Mouse (Mus musculus) liver, adult 2 months (tissue): Measurements from ENCODE around the gene Med27. TPM values are rescaled to one million over a fixed set of nuclear protein-coding genes. Genes with fewer than 3 reads are reported as not detected.

ENCODE experiments used
- DNase-seq: peaks from one replicate; pipeline ENCODE4 v3.0.0-alpha.2; 2011; ENCODE audit warnings: low read depth, low spot score; ENCODE audit errors: extremely low read depth
- H3K27ac ChIP-seq: fragments of 200-500 bp; replicated peaks from 2 replicates; pipeline ENCODE4 v1.5.1; 2012; ENCODE audit warnings: low read depth, mild to moderate bottlenecking, control low read depth, inconsistent platforms, low read length; ENCODE audit not compliant: insufficient read depth
- H3K27me3 ChIP-seq: fragments of 200-500 bp; 2 replicates; pipeline ENCODE4 v1.6.1; 2012; ENCODE audit warnings: mild to moderate bottlenecking, moderate library complexity, low read length, inconsistent platforms; ENCODE audit not compliant: control insufficient read depth, insufficient read depth
- H3K36me3 ChIP-seq: fragments of 200-500 bp; 2 replicates; pipeline ENCODE4 v1.6.1; 2012; ENCODE audit warnings: low read length, inconsistent platforms; ENCODE audit not compliant: control insufficient read depth, insufficient read depth
- H3K4me1 ChIP-seq: fragments of 200-500 bp; 2 replicates; pipeline ENCODE4 v1.6.1; 2011; ENCODE audit warnings: low read length; ENCODE audit not compliant: control insufficient read depth, insufficient read depth
- H3K4me3 ChIP-seq: fragments of 200-500 bp; 2 replicates; pipeline ENCODE4 v1.5.1; 2011; ENCODE audit warnings: low read depth, mild to moderate bottlenecking, control low read depth, low read length, moderate library complexity; ENCODE audit not compliant: insufficient read depth
- H3K79me2 ChIP-seq: fragments of 200-500 bp; 2 replicates; pipeline ENCODE4 v1.6.1; 2012; ENCODE audit warnings: inconsistent platforms, mild to moderate bottlenecking, low read length, moderate library complexity; ENCODE audit not compliant: control insufficient read depth, insufficient read depth
- H3K9ac ChIP-seq: fragments of 200-500 bp; 2 replicates; pipeline ENCODE4 v1.6.1; 2012; ENCODE audit warnings: low read depth, mild to moderate bottlenecking, control low read depth, inconsistent platforms, low read length
- CTCF ChIP-seq: fragments of 200-500 bp; IDR thresholded peaks from 2 replicates; pipeline ENCODE4 v1.5.1; 2011; ENCODE audit warnings: low read depth, low read length, control low read depth
- POLR2A ChIP-seq: fragments of 200-500 bp; IDR thresholded peaks from 2 replicates; pipeline ENCODE4 v1.6.1; 2011; ENCODE audit warnings: low read length, control low read depth; ENCODE audit not compliant: insufficient read depth; ENCODE audit errors: extremely low read depth
- WGBS: fragments of 180-500 bp; shearing (Covaris S2); methylation state at CpG from one replicate; pipeline ENCODE4 v1.1.7; 2018; 5-methylcytosine and 5-hydroxymethylcytosine counted together
- polyA plus RNA-seq: library from polyadenylated mRNA; depleted of rRNA; stranded (reverse); fragments of >200 nt; gene quantifications from 2 replicates; pipeline ENCODE4 v1.2.3, GENCODE M21; 2012
- total RNA-seq: library from RNA; depleted of rRNA; stranded (reverse); fragments of >200 nt; gene quantifications from 2 replicates; pipeline ENCODE4 v1.2.3, GENCODE M21; 2014

The Med27 gene
- total and polyA plus RNA-seq, 2 experiments, result 5.7 to 13.2 TPM

- peaks cover 2% of the 10 kb centered on the region; the same call in 1 of the 2 replicates for H3K4me1 ChIP-seq
- H3K36me3 ChIP-seq, result no peaks in the 10 kb centered on the region
- DNase-seq, result no peak
- 92% methylated on average over 14 of the region's 14 CpGs for WGBS
- no peak overlapping the region for H3K27ac ChIP-seq
- H3K79me2 ChIP-seq, result peaks cover 3% of the 10 kb centered on the region; the same call in 1 of the 2 replicates
- H3K4me3 ChIP-seq, result no peak overlapping the region
- no peak overlapping the region for H3K9ac ChIP-seq
- H3K27me3 ChIP-seq, result no peaks in the 10 kb centered on the region
- no peak for TF ChIP-seq CTCF
- no peak for TF ChIP-seq POLR2A
These were observed 104.9 kb downstream of the Med27 start for GRCm38 (mm10) chr2:29451368-29451999.

GRCm38 (mm10) chr2:29453376-29453775, 106.8 kb downstream of the Med27 start:
- H3K9ac ChIP-seq, result no peak overlapping the region
- H3K27me3 ChIP-seq, result no peaks in the 10 kb centered on the region
- H3K27ac ChIP-seq, result no peak overlapping the region
- no peaks in the 10 kb centered on the region for H3K36me3 ChIP-seq
- H3K4me3 ChIP-seq, result no peak overlapping the region
- H3K4me1 ChIP-seq, result peaks cover 2% of the 10 kb centered on the region; the same call in 1 of the 2 replicates
- 98% methylated on average over 4 of the region's 4 CpGs for WGBS
- TF ChIP-seq CTCF, result no peak
- TF ChIP-seq POLR2A, result no peak
- DNase-seq, result no peak
- H3K79me2 ChIP-seq, result peaks cover 3% of the 10 kb centered on the region; the same call in 1 of the 2 replicates

GRCm38 (mm10) chr2:29456631-29457320, 110.2 kb downstream of the Med27 start:
- no peak overlapping the region for H3K4me3 ChIP-seq
- H3K4me1 ChIP-seq, result peaks cover 2% of the 10 kb centered on the region; the same call in 1 of the 2 replicates
- no peaks in the 10 kb centered on the region for H3K27me3 ChIP-seq
- H3K9ac ChIP-seq, result no peak overlapping the region
- no peaks in the 10 kb centered on the region for H3K79me2 ChIP-seq
- H3K27ac ChIP-seq, result no peak overlapping the region
- TF ChIP-seq CTCF, result no peak
- TF ChIP-seq POLR2A, result no peak
- WGBS, result 77% methylated on average over 9 of the region's 9 CpGs
- H3K36me3 ChIP-seq, result no peaks in the 10 kb centered on the region
- DNase-seq, result no peak

GRCm38 (mm10) chr2:29457677-29458076, 111.1 kb downstream of the Med27 start:
- DNase-seq, result no peak
- no peaks in the 10 kb centered on the region for H3K36me3 ChIP-seq
- no peak overlapping the region for H3K9ac ChIP-seq
- H3K79me2 ChIP-seq, result no peaks in the 10 kb centered on the region
- no peak overlapping the region for H3K4me3 ChIP-seq
- TF ChIP-seq CTCF (no peak), POLR2A (no peak)
- peaks cover 2% of the 10 kb centered on the region; the same call in 1 of the 2 replicates for H3K4me1 ChIP-seq
- no peaks in the 10 kb centered on the region for H3K27me3 ChIP-seq
- no peak overlapping the region for H3K27ac ChIP-seq
- 73% methylated on average over 2 of the region's 2 CpGs for WGBS

GRCm38 (mm10) chr2:29458346-29458950, 111.8 kb downstream of the Med27 start:
- H3K79me2 ChIP-seq, result no peaks in the 10 kb centered on the region
- H3K4me1 ChIP-seq, result peaks cover 2% of the 10 kb centered on the region; the same call in 1 of the 2 replicates
- WGBS, result 95% methylated on average over 3 of the region's 3 CpGs

More at GRCm38 (mm10) chr2:29458346-29458950, 111.8 kb downstream of the Med27 start:
- no peak overlapping the region for H3K27ac ChIP-seq
- no peak overlapping the region for H3K9ac ChIP-seq
- no peaks in the 10 kb centered on the region for H3K27me3 ChIP-seq
- no peak overlapping the region for H3K4me3 ChIP-seq
- TF ChIP-seq POLR2A, result no peak
- TF ChIP-seq CTCF, result no peak
- no peak for DNase-seq
- no peaks in the 10 kb centered on the region for H3K36me3 ChIP-seq
